Mouse (Mus musculus): ENCODE data around the gene Habp4.

DNA sequence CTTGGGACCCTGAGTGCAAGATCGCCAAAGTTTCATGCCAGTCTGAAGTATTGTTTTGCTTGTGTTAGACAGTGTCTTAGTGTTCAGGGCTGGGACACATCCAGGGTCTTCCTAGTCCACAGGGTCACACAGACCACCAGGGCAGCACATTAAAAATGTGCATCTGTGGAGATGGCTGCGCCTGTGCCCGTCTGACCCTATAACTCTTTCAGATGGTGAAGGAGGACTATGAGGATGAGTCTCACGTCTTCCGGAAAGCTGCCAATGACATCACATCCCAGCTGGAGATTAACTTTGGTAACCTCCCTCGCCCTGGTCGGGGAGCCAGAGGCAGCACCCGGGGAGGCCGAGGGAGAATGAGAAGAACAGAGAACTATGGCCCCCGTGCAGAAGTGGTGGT is 22.7 kb downstream of the Habp4 start:
- TF ChIP-seq CTCF (IDR thresholded peaks at IDR 0.05; ENCODE audit: low read depth, low read length) (no peak), POLR2A (IDR thresholded peaks at IDR 0.05; ENCODE audit: insufficient read depth, low read length) (no peak), EP300 (IDR thresholded peaks at IDR 0.05; ENCODE audit: insufficient read depth, low read depth, low read length) (no peak)

Data from ES-Bruce4 (cell line).